Mouse (Mus musculus): Measurements from ENCODE around the gene Grcc10. TPM values are rescaled to one million over a fixed set of nuclear protein-coding genes. Genes with fewer than 3 reads are reported as not detected.

The Grcc10 gene
- polyA plus RNA-seq, 1 experiment = 207 TPM

GRCm38 (mm10) chr6:124757351-124757880 is 16.2 kb upstream of the Grcc10 start:
- no peaks in the 10 kb centered on the region for H3K36me3 ChIP-seq (ENCODE audit: control insufficient read depth, insufficient read depth, low read length)
- peaks cover 11% of the 10 kb centered on the region for H3K4me1 ChIP-seq (ENCODE audit: control insufficient read depth, insufficient read depth, low read length)
- peak overlapping the region; percentile 68 for H3K27ac ChIP-seq (ENCODE audit: control insufficient read depth, insufficient read depth, low read depth, low read length)
- no peak overlapping the region; the same call in 1 of the 2 replicates for H3K4me3 ChIP-seq (ENCODE audit: control insufficient read depth, low read depth, low read length)
- no peaks in the 10 kb centered on the region; the same call in 1 of the 2 replicates for H3K27me3 ChIP-seq (ENCODE audit: control insufficient read depth, insufficient read depth, low read length)
- no peak for TF ChIP-seq POLR2A (IDR thresholded peaks at IDR 0.05; ENCODE audit: control insufficient read depth, low read depth, low read length)
- no peak for TF ChIP-seq CTCF (IDR thresholded peaks at IDR 0.05; ENCODE audit: control insufficient read depth, insufficient read depth, insufficient replicate concordance, low read depth, low read length)

- Histone ChIP-seq H3K27ac (ENCODE audit: control insufficient read depth, insufficient read depth, low read depth, low read length) (peak overlapping the region; percentile 68), H3K27me3 (ENCODE audit: control insufficient read depth, insufficient read depth, low read length) (no peaks in the 10 kb centered on the region; the same call in 1 of the 2 replicates), H3K4me3 (ENCODE audit: control insufficient read depth, low read depth, low read length) (peak overlapping the region; percentile 88), H3K36me3 (ENCODE audit: control insufficient read depth, insufficient read depth, low read length) (no peaks in the 10 kb centered on the region), H3K4me1 (ENCODE audit: control insufficient read depth, insufficient read depth, low read length) (peaks cover 10% of the 10 kb centered on the region)
- TF ChIP-seq CTCF (IDR thresholded peaks at IDR 0.05; ENCODE audit: control insufficient read depth, insufficient read depth, insufficient replicate concordance, low read depth, low read length) = no peak
- TF ChIP-seq POLR2A (IDR thresholded peaks at IDR 0.05; ENCODE audit: control insufficient read depth, low read depth, low read length) = no peak
These were observed 15.6 kb upstream of the Grcc10 start for GRCm38 (mm10) chr6:124756652-124757350.

- Histone ChIP-seq H3K4me3 (ENCODE audit: control insufficient read depth, low read depth, low read length) (peak within 1 kb of the TSS; percentile 88), H3K27me3 (ENCODE audit: control insufficient read depth, insufficient read depth, low read length) (no peaks in the 10 kb centered on the region; the same call in 1 of the 2 replicates), H3K4me1 (ENCODE audit: control insufficient read depth, insufficient read depth, low read length) (peaks cover 10% of the 10 kb centered on the region), H3K27ac (ENCODE audit: control insufficient read depth, insufficient read depth, low read depth, low read length) (peak within 1 kb of the TSS; percentile 68), H3K36me3 (ENCODE audit: control insufficient read depth, insufficient read depth, low read length) (no peaks in the 10 kb centered on the region)
- TF ChIP-seq POLR2A (IDR thresholded peaks at IDR 0.05; ENCODE audit: control insufficient read depth, low read depth, low read length) = no peak
- TF ChIP-seq CTCF (IDR thresholded peaks at IDR 0.05; ENCODE audit: control insufficient read depth, insufficient read depth, insufficient replicate concordance, low read depth, low read length) = no peak
These were observed 14.8 kb upstream of the Grcc10 start, which contains the start of the genes Gm45234 and Atn1 for GRCm38 (mm10) chr6:124755831-124756595. Gene Gm45234, minus strand, starts transcription at chr6:124756021. Gene Atn1, minus strand, starts transcription at chr6:124756524.

GRCm38 (mm10) chr6:124755306-124755705 is 14.1 kb upstream of the Grcc10 start:
- TF ChIP-seq CTCF (IDR thresholded peaks at IDR 0.05; ENCODE audit: control insufficient read depth, insufficient read depth, insufficient replicate concordance, low read depth, low read length) (no peak), POLR2A (IDR thresholded peaks at IDR 0.05; ENCODE audit: control insufficient read depth, low read depth, low read length) (no peak)
- Histone ChIP-seq H3K27ac (ENCODE audit: control insufficient read depth, insufficient read depth, low read depth, low read length) (no peak overlapping the region), H3K27me3 (ENCODE audit: control insufficient read depth, insufficient read depth, low read length) (no peaks in the 10 kb centered on the region; the same call in 1 of the 2 replicates), H3K4me1 (ENCODE audit: control insufficient read depth, insufficient read depth, low read length) (peaks cover 10% of the 10 kb centered on the region), H3K36me3 (ENCODE audit: control insufficient read depth, insufficient read depth, low read length) (no peaks in the 10 kb centered on the region), H3K4me3 (ENCODE audit: control insufficient read depth, low read depth, low read length) (peak overlapping the region; percentile 83)

GRCm38 (mm10) chr6:124753861-124754260 is 12.7 kb upstream of the Grcc10 start:
- Histone ChIP-seq H3K36me3 (ENCODE audit: control insufficient read depth, insufficient read depth, low read length) (no peaks in the 10 kb centered on the region), H3K27ac (ENCODE audit: control insufficient read depth, insufficient read depth, low read depth, low read length) (no peak overlapping the region), H3K4me3 (ENCODE audit: control insufficient read depth, low read depth, low read length) (no peak overlapping the region), H3K27me3 (ENCODE audit: control insufficient read depth, insufficient read depth, low read length) (no peaks in the 10 kb centered on the region; the same call in 1 of the 2 replicates), H3K4me1 (ENCODE audit: control insufficient read depth, insufficient read depth, low read length) (peaks cover 10% of the 10 kb centered on the region)
- TF ChIP-seq POLR2A (IDR thresholded peaks at IDR 0.05; ENCODE audit: control insufficient read depth, low read depth, low read length) (no peak), CTCF (IDR thresholded peaks at IDR 0.05; ENCODE audit: control insufficient read depth, insufficient read depth, insufficient replicate concordance, low read depth, low read length) (no peak)

GRCm38 (mm10) chr6:124750405-124750804 is 9.2 kb upstream of the Grcc10 start:
- H3K4me3 ChIP-seq (ENCODE audit: control insufficient read depth, low read depth, low read length) = no peak overlapping the region
- no peak overlapping the region for H3K27ac ChIP-seq (ENCODE audit: control insufficient read depth, insufficient read depth, low read depth, low read length)
- no peaks in the 10 kb centered on the region for H3K36me3 ChIP-seq (ENCODE audit: control insufficient read depth, insufficient read depth, low read length)
- TF ChIP-seq POLR2A (IDR thresholded peaks at IDR 0.05; ENCODE audit: control insufficient read depth, low read depth, low read length) = no peak
- no peak for TF ChIP-seq CTCF (IDR thresholded peaks at IDR 0.05; ENCODE audit: control insufficient read depth, insufficient read depth, insufficient replicate concordance, low read depth, low read length)
- peaks cover 12% of the 10 kb centered on the region for H3K4me1 ChIP-seq (ENCODE audit: control insufficient read depth, insufficient read depth, low read length)
- H3K27me3 ChIP-seq (ENCODE audit: control insufficient read depth, insufficient read depth, low read length) = no peaks in the 10 kb centered on the region
